Mouse (Mus musculus) heart, embryonic 12.5 days (tissue): ENCODE results near the gene Samd4b. TPM values are rescaled to one million over a fixed set of nuclear protein-coding genes. Genes with fewer than 3 reads are reported as not detected.
A peak's percentile ranks its signal among the peaks of the same experiment; 100 is the strongest.

ENCODE experiments used
- ATAC-seq: fragments of 200-750 bp; cut with Nextera tagmentation; 2 replicates; pipeline ENCODE4 v1.8.0; 2017; ENCODE audit warnings: moderate TSS enrichment, moderate library complexity; ENCODE audit not compliant: insufficient number of reproducible peaks, low FRiP score
- H3K27ac ChIP-seq: fragments of 300-500 bp; sonication (generic); 2 replicates; pipeline ENCODE4 v1.5.1; 2016; ENCODE audit warnings: mild to moderate bottlenecking, moderate library complexity; ENCODE audit not compliant: poor library complexity, severe bottlenecking
- H3K27me3 ChIP-seq: fragments of 300-500 bp; sonication (generic); replicated peaks from 2 replicates; pipeline ENCODE4 v1.6.1; 2016; ENCODE audit warnings: mild to moderate bottlenecking, moderate library complexity
- H3K36me3 ChIP-seq: fragments of 300-500 bp; sonication (generic); 2 replicates; pipeline ENCODE4 v1.6.1; 2016; ENCODE audit warnings: mild to moderate bottlenecking, moderate library complexity
- H3K4me1 ChIP-seq: fragments of 300-500 bp; sonication (generic); replicated peaks from 2 replicates; pipeline ENCODE4 v1.6.1; 2016; ENCODE audit warnings: mild to moderate bottlenecking
- H3K4me2 ChIP-seq: fragments of 300-500 bp; sonication (generic); 2 replicates; pipeline ENCODE4 v1.6.1; 2016; ENCODE audit warnings: mild to moderate bottlenecking, moderate library complexity
- H3K4me3 ChIP-seq: fragments of 300-500 bp; sonication (generic); 2 replicates; pipeline ENCODE4 v1.5.1; 2016; ENCODE audit warnings: mild to moderate bottlenecking
- H3K9ac ChIP-seq: fragments of 300-500 bp; sonication (generic); 2 replicates; pipeline ENCODE4 v1.6.1; 2016; ENCODE audit warnings: mild to moderate bottlenecking, moderate library complexity
- H3K9me3 ChIP-seq: fragments of 300-500 bp; sonication (generic); replicated peaks from 2 replicates; pipeline ENCODE4 v1.6.1; 2016; ENCODE audit warnings: mild to moderate bottlenecking, moderate library complexity
- WGBS: fragments of 180-500 bp; shearing (Covaris S2); methylation state at CpG from one replicate; pipeline ENCODE4 v1.1.7; 2016; 5-methylcytosine and 5-hydroxymethylcytosine counted together
- polyA plus RNA-seq: library from polyadenylated mRNA; unstranded; fragments of >200 nt; fragmentation: Nextera tagmentation; extraction: Ambion mirVana; gene quantifications from 2 replicates; pipeline ENCODE4 v1.2.1, GENCODE M21; 2016

Samd4b gene
- polyA plus RNA-seq, 1 experiment from 2014 or later: 29.5 TPM

- H3K4me2 ChIP-seq: no peak overlapping the region
- no peak overlapping the region for H3K27ac ChIP-seq
- ATAC-seq: no peak
- H3K4me3 ChIP-seq: no peak overlapping the region
- peaks cover 30% of the 10 kb centered on the region for H3K4me1 ChIP-seq
- H3K27me3 ChIP-seq: no peaks in the 10 kb centered on the region
- H3K9ac ChIP-seq: no peak overlapping the region
- no peaks in the 10 kb centered on the region for H3K9me3 ChIP-seq
- H3K36me3 ChIP-seq: peaks cover 75% of the 10 kb centered on the region
- 96% methylated on average over 10 of the region's 10 CpGs for WGBS
These were observed 37.1 kb downstream of the Samd4b start for GRCm38 (mm10) chr7:28560856-28561255.

DNA sequence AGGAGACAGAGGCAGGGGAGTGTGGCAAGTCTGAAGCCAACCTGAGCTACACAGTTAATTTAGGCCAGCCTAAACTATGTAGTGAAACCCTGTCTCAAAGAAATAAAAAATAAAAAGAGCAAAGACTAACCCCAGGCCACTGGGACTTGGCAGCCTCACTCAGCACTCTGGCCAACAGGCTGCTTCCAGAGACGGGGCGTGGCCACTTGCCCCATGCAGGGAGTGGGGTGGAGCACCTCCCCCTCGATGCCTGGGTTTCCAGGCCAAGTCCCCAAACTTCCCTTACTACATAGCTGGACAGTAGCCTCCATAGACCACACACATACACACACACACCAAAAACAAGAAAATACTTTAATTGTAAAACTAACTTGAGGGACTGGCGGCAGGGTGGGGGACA lies 39.5 kb downstream of the Samd4b start:
- WGBS: 60% methylated on average over 4 of the region's 4 CpGs
- no peak overlapping the region for H3K9ac ChIP-seq
- no peak overlapping the region for H3K4me3 ChIP-seq
- H3K27ac ChIP-seq: no peak overlapping the region
- H3K9me3 ChIP-seq: no peaks in the 10 kb centered on the region
- H3K36me3 ChIP-seq: peaks cover 51% of the 10 kb centered on the region
- H3K4me1 ChIP-seq: peaks cover 34% of the 10 kb centered on the region
- H3K27me3 ChIP-seq: no peaks in the 10 kb centered on the region
- no peak for ATAC-seq
- H3K4me2 ChIP-seq: no peak overlapping the region

- Histone ChIP-seq H3K4me2 (no peak overlapping the region), H3K4me3 (no peak overlapping the region), H3K9ac (no peak overlapping the region), H3K9me3 (no peaks in the 10 kb centered on the region), H3K27ac (peak overlapping the region; percentile 63; the same call in 1 of the 2 replicates), H3K36me3 (peaks cover 44% of the 10 kb centered on the region), H3K4me1 (peaks cover 34% of the 10 kb centered on the region), H3K27me3 (no peaks in the 10 kb centered on the region)
- WGBS: 41% methylated on average over 6 of the region's 6 CpGs
- ATAC-seq: no peak
These were observed 40.2 kb downstream of the Samd4b start for GRCm38 (mm10) chr7:28557708-28558107.

GRCm38 (mm10) chr7:28557069-28557468 lies 40.9 kb downstream of the Samd4b start:
- Histone ChIP-seq H3K27me3 (no peaks in the 10 kb centered on the region), H3K9ac (no peak overlapping the region), H3K36me3 (peaks cover 38% of the 10 kb centered on the region), H3K4me1 (peaks cover 34% of the 10 kb centered on the region), H3K4me3 (no peak overlapping the region), H3K9me3 (0 out of 2 replicates have a peak, but pooled peaks cover 4% of the 10 kb centered on the region), H3K27ac (no peak overlapping the region), H3K4me2 (no peak overlapping the region)
- no peak for ATAC-seq
- WGBS: 69% methylated on average over 5 of the region's 5 CpGs

DNA sequence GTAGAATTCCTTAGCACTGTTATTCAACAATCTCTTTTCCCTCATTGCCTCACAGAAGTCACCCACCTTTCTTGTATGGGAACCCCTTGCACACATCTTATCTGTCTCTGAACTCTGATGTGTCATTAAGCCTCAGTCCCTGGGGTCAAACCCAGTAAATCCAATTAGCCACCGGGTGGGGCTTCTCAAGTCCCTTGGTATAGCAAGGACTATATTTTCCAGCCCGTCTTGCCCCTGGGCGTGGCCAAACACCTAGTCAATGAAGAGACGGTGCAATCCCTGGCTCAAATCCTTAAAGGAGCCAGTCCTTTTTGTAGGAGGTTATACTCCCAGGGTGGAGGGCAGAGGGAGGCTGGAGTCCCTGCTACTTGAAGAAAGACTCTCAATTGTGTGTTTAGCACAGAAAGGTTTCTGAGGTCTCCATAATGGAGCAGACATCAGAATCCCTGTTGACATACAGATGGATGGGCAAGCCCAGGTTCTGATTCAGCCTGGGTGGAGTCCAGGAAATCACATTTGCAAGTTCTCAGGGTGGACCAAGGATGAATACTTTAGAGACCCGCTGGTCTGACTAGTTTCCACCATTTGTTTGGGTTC lies 41.9 kb downstream of the Samd4b start:
- 18% methylated on average over 5 of the region's 5 CpGs for WGBS
- peaks cover 34% of the 10 kb centered on the region for H3K4me1 ChIP-seq
- no peak overlapping the region for H3K9ac ChIP-seq
- no peak overlapping the region for H3K4me3 ChIP-seq
- ATAC-seq: no peak
- no peak overlapping the region for H3K4me2 ChIP-seq
- 0 out of 2 replicates have a peak, but pooled peaks cover 5% of the 10 kb centered on the region for H3K9me3 ChIP-seq
- H3K27me3 ChIP-seq: no peaks in the 10 kb centered on the region
- H3K27ac ChIP-seq: no peak overlapping the region
- H3K36me3 ChIP-seq: peaks cover 31% of the 10 kb centered on the region

DNA sequence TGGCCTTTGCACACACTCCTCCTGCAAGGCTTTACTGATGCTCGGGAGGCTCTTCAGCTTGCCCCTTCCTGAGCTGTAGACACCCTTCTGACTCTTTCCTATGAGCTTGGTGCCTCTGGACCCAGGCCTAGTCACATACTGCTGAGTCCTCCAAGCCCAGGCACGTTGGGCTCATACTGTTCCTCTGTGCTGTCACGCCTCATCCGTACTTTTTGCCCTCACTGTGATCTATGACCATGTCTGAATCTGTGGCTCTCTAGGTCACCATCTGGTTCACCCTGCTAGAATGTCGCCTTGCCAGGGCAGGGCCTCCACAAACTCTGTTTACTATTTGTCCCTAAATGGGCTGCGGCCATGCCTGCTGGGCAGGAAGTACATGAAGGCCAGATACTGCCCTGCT lies 44.9 kb downstream of the Samd4b start:
- peaks cover 22% of the 10 kb centered on the region for H3K4me1 ChIP-seq
- H3K9ac ChIP-seq: no peak overlapping the region
- 89% methylated on average over 6 of the region's 6 CpGs for WGBS
- peaks cover 3% of the 10 kb centered on the region; the same call in 1 of the 2 replicates for H3K36me3 ChIP-seq
- no peak overlapping the region for H3K4me3 ChIP-seq
- H3K27ac ChIP-seq: no peak overlapping the region
- H3K9me3 ChIP-seq: 0 out of 2 replicates have a peak, but pooled peaks cover 5% of the 10 kb centered on the region
- H3K27me3 ChIP-seq: peaks cover 7% of the 10 kb centered on the region
- no peak for ATAC-seq
- H3K4me2 ChIP-seq: no peak overlapping the region

- no peak overlapping the region for H3K4me3 ChIP-seq
- H3K4me2 ChIP-seq: no peak overlapping the region
- WGBS: 57% methylated on average over 7 of the region's 7 CpGs
- no peak overlapping the region for H3K27ac ChIP-seq
- ATAC-seq: no peak
- no peaks in the 10 kb centered on the region for H3K36me3 ChIP-seq
- peaks cover 18% of the 10 kb centered on the region for H3K4me1 ChIP-seq
- no peak overlapping the region for H3K9ac ChIP-seq
- peaks cover 59% of the 10 kb centered on the region for H3K27me3 ChIP-seq
- 0 out of 2 replicates have a peak, but pooled peaks cover 5% of the 10 kb centered on the region for H3K9me3 ChIP-seq
These were observed 50.3 kb downstream of the Samd4b start for GRCm38 (mm10) chr7:28547628-28548027.

DNA sequence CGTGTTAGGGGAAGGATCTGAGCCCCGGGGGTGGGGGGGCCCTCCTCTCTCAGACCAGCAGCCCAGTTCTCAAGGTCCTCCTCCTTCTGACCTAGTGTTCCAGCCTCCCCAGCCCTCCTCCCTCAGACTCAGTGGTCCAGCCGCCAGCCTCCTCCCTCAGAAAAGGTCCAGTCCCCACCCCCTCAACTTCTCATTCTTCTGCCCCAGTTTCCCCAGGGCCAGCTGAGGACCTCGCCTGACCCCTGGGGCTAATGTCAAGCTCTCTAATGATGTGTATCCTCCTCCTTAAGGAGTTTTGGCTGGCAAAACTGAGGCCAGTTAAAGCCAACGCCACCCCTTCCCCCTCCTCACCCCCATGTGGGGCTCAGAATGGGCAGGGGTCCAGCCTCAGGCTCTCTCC lies 50.8 kb downstream of the Samd4b start, which contains the start of gene Nccrp1:
Gene Nccrp1, minus strand, starts transcription at position 101 of the 400 bp plus-strand sequence.
- Histone ChIP-seq H3K4me2 (peak within 1 kb of the TSS; percentile 62), H3K36me3 (no peaks in the 10 kb centered on the region), H3K9me3 (0 out of 2 replicates have a peak, but pooled peaks cover 2% of the 10 kb centered on the region), H3K4me1 (peaks cover 18% of the 10 kb centered on the region), H3K9ac (peak within 1 kb of the TSS; percentile 52), H3K27me3 (peaks cover 60% of the 10 kb centered on the region), H3K4me3 (peak within 1 kb of the TSS; percentile 35), H3K27ac (no peak within 1 kb of the TSS)
- ATAC-seq: no peak
- 10% methylated on average over 5 of the region's 5 CpGs for WGBS

- no peaks in the 10 kb centered on the region for H3K9me3 ChIP-seq
- H3K27ac ChIP-seq: no peak overlapping the region
- H3K9ac ChIP-seq: peak overlapping the region; percentile 52
- peaks cover 60% of the 10 kb centered on the region for H3K27me3 ChIP-seq
- H3K4me2 ChIP-seq: peak overlapping the region; percentile 62
- H3K4me1 ChIP-seq: peaks cover 18% of the 10 kb centered on the region
- no peaks in the 10 kb centered on the region for H3K36me3 ChIP-seq
- no peak for ATAC-seq
- WGBS: 3% methylated on average over 22 of the region's 22 CpGs
- H3K4me3 ChIP-seq: peak overlapping the region; percentile 35
These were observed 51.3 kb downstream of the Samd4b start for GRCm38 (mm10) chr7:28546649-28547048.

GRCm38 (mm10) chr7:28545891-28546210 lies 52.1 kb downstream of the Samd4b start:
- ATAC-seq: no peak
- H3K27me3 ChIP-seq: peaks cover 62% of the 10 kb centered on the region
- 48% methylated on average over 7 of the region's 7 CpGs for WGBS

DNA sequence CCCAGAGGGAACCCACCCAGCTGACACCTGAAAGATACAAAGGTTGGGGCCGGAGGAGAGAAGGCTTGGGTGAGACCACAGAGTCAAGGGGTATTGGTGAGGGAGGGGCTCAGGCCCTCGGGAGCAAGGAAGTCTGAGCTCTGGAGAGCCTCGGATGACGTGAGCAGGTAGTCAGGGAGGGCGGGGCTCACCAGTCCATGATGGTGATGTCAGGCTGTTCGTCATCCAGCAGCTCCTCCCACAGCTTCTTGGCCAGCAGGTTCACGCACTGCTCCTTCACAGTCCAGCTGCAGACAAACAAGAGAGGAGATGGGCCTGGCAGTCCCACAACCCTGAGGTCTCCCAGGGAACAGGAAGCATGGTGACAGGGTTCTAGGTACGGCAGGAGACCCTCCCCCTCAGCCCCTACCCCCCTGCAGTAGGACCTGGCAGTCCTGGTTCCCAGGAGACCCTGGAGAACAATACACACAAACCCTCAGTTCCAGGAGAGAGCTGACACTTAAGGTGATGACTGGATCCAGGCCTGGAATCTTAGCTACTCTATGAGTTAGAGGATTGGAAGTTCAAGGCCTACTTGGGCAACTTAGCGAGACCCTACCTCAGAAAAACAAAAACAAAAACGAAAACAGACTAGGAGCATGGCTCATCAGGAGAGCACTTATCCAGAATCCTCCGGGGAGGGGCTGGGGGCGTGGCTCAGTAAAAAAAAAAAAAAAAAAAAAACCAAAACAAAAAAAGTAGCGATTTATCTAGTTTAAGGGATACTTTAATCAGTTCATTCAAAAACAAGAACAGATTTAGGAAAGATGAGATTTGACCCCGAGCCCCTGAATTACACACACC lies 52.7 kb downstream of the Samd4b start:
- Histone ChIP-seq H3K27me3 (peaks cover 64% of the 10 kb centered on the region), H3K4me2 (no peak overlapping the region), H3K9me3 (no peaks in the 10 kb centered on the region), H3K36me3 (no peaks in the 10 kb centered on the region), H3K27ac (no peak overlapping the region), H3K4me1 (peaks cover 18% of the 10 kb centered on the region), H3K4me3 (no peak overlapping the region), H3K9ac (no peak overlapping the region)
- no peak for ATAC-seq
- 25% methylated on average over 14 of the region's 14 CpGs for WGBS

More at GRCm38 (mm10) chr7:28545891-28546210, 52.1 kb downstream of the Samd4b start:
- Histone ChIP-seq H3K36me3 (no peaks in the 10 kb centered on the region), H3K9ac (no peak overlapping the region), H3K27ac (no peak overlapping the region), H3K9me3 (no peaks in the 10 kb centered on the region), H3K4me3 (no peak overlapping the region), H3K4me1 (peaks cover 18% of the 10 kb centered on the region), H3K4me2 (no peak overlapping the region)
